Mouse (Mus musculus): ENCODE results near the gene Hsd17b14.

The Hsd17b14 gene

GRCm38 (mm10) chr7:45529461-45529860, 25.2 kb upstream of the Hsd17b14 start:
- DNase-seq (ENCODE audit: low spot score), result peak; percentile 38

DNA sequence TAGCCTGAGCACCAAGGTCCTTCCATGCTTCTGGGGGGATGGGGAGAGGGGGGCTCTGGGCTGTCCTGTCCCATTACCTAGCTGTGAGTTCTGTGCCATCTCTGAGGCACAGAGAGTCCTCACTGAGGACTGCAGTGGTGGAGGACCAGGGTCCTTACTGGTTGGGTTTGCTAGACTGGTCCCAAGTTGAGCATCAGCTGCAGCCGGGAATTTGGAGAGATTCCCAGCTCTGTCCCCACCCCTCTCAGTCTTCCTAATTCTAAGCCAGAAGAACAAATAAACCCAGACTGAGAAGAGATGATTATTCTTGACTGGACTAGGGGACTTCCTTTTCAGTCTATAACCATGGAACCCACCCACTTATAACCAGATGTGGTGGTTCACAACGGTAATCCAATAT, 24.1 kb upstream of the Hsd17b14 start:
- DNase-seq (ENCODE audit: low spot score), result no peak

DNA sequence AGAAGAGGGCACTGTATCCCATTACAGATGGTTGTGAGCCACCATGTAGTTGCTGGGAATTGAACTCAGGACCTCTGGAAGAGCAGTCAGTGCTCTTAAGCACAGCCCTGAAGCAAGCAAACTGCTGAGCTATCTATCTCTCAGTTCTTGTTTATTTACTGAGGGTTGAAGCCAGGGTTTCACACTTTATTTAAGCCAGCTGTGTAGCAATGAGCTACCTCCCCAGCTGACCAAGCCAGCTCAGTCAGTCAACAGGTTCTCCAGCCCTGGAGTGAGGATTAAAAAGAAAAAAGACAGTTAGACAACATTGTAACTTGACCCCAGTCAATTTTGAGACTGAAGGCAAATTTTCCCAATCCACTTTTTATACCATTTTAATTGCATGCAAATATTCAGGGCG, 19.0 kb upstream of the Hsd17b14 start:
- no peak for DNase-seq (ENCODE audit: low spot score)

- DNase-seq (ENCODE audit: low spot score), result no peak
Measured at GRCm38 (mm10) chr7:45537602-45538001, 17.1 kb upstream of the Hsd17b14 start.

GRCm38 (mm10) chr7:45538163-45539041, 16.3 kb upstream of the Hsd17b14 start:
- no peak for DNase-seq (ENCODE audit: low spot score)

GRCm38 (mm10) chr7:45539095-45539494, 15.6 kb upstream of the Hsd17b14 start:
- no peak for DNase-seq (ENCODE audit: low spot score)

DNA sequence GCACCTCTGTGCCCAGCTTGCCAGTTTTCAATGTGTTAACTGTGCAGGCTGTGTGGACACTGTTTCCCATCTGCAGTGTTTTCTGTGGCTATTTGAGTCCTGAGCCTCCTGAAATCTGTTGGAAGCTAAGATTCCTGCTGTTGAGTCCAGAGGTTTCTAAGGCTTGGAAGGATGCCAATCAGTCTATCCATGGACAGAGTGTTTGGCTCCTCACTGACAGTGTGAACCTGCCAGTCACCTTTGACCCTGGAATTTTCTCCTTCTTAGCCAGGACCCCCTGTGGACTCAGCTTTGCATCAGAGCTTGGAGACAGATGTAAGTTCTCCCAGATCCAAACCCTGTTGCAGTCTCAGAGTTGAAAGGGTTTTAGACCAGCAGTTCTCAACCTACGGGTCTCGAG, 14.5 kb upstream of the Hsd17b14 start:
- DNase-seq (ENCODE audit: low spot score), result no peak

DNA sequence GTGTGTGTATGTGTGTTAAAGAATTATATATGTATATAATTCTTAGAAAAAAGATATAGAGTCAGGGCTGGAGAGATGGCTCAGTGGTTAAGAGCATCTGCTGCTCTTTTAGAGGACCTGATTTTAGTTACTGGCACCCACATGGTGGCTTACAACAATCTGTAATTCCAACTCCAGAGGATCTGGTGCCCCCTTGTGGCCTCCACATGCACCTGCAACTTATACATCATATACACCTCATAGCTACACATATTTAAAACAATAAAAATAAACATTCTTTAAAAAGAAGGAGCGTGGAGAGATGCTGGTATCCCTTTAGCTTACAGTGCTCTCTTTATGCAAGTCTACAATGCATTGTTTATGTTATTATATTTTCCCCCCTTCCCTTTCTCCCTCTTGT, 10.2 kb upstream of the Hsd17b14 start:
- DNase-seq (ENCODE audit: low spot score), result no peak

GRCm38 (mm10) chr7:45549641-45550436, 4.9 kb upstream of the Hsd17b14 start:
- no peak for DNase-seq (ENCODE audit: low spot score)

- no peak for DNase-seq (ENCODE audit: low spot score)
Measured at GRCm38 (mm10) chr7:45550821-45551511, 3.7 kb upstream of the Hsd17b14 start.

- no peak for DNase-seq (ENCODE audit: low spot score)
Measured at GRCm38 (mm10) chr7:45551512-45551883, 3.2 kb upstream of the Hsd17b14 start.

- no peak for DNase-seq (ENCODE audit: low spot score)
Measured at GRCm38 (mm10) chr7:45553519-45553918, 1.2 kb upstream of the Hsd17b14 start.

- DNase-seq (ENCODE audit: low spot score), result no peak
Measured at GRCm38 (mm10) chr7:45553990-45554389, 703 bp upstream of the Hsd17b14 start.

DNA sequence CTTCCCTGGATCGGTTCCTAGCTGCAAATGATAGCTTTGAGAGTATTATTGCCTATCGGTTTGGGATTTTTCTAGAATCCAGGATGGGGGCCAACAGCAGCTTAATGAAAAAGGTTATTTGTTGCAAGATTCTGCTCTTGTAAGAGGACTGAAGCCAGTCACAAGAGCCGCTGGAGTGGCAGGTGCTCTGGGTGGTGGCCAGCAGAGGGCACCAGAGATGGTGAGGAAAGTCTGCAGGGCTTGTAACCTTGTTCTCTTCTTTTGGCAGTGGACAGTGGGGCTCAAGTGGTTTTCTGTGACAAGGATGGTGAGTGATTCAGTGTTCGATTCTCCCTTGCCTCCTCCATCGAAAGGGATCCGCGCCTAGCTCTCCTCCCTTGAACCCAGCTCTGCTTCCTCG, 1.1 kb downstream of the Hsd17b14 start:
- DNase-seq (ENCODE audit: low spot score), result peak; percentile 82

- no peak for DNase-seq (ENCODE audit: low spot score)
Measured at GRCm38 (mm10) chr7:45558907-45559306, 4.2 kb downstream of the Hsd17b14 start.

- no peak for DNase-seq (ENCODE audit: low spot score)
Measured at GRCm38 (mm10) chr7:45560241-45560640, 5.5 kb downstream of the Hsd17b14 start.

DNA sequence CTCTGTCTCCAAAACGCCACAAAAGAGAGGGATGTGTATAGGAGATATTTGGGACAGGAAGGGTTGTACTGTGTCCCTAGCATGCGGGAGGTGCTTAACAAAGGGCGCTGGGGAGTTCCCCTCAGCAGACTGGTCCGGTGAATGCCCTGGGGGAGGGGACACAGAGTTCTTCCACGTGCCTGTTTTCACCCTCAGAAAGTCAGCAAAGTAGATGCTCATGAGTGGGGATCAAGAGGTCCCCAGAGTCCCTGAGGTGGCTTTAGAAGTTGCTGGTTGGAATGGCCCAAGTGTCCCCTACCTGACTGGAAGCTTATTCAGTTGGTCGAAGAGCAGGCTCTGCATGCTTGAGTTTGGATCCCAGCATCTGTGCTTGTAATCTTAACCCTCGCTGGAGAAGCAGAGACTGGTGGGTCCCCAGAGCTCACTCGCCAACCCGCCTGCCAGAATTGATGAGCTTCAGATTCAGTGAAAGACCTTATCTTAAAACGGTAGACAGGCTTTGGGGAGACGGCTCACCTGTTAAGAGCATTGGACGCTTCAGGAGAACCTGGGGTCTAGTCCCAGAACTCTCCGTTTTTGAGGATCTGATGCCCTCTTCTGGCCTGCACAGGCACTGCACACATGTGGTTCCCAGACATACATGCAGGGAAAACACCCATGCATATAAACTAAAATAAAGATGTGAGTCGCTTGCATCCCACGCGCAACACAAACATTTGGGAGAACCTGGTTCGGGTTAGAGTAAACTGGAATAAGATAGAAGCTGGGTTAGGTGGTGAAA, 6.3 kb downstream of the Hsd17b14 start:
- DNase-seq (ENCODE audit: low spot score), result peak; percentile 74

GRCm38 (mm10) chr7:45561624-45562520, 7.2 kb downstream of the Hsd17b14 start:
- DNase-seq (ENCODE audit: low spot score), result no peak

- no peak for DNase-seq (ENCODE audit: low spot score)
Measured at GRCm38 (mm10) chr7:45564811-45565210, 10.1 kb downstream of the Hsd17b14 start.

DNA sequence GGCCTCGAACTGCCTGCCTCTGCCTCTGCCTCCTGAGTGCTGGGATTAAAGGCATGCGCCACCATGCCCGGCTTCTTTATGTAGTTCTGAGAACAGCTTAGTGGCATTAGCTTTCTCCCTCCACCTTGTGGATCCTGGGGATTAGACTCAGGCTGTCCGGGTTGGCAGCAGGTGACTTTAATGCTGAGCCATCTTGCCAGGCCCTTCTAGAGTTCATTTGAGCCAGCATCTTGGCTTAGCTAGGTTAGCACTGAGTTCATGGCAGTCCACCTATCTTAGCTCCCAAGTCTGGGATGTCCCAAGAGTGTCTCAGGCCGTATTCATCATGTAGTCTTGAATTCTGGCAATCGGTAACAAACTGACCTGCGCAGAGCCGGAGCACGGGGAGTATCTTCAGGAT, 10.8 kb downstream of the Hsd17b14 start:
- no peak for DNase-seq (ENCODE audit: low spot score)

Data from ovary, postnatal 36 days (tissue).